8 mouse cellular contexts compared by ENCODE assay signal in the genomic region with DNA sequence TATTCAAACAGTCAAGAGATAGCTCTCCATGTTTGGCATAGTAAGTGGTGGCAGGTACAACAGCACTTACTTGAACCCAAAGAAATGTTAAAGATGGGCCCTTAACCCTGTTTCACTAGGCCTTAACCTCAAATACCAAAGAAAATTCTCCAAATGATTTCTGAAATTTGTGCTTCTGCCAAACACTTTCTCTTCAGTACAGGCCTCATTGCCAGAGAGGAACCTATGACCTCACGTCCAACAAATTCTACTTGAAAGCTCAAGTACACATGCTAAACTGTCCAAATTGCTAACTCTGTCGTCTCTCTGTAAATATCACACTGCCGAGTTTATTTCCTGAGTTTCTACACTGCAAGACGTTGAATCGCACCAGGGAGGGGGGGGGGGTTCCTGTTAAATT. TPM values are rescaled to one million over a fixed set of nuclear protein-coding genes. Genes with fewer than 3 reads are reported as not detected.
DNase-seq lines count a peak whose midpoint lies in the region; ATAC-seq lines count a peak whose summit lies in the region.

No protein-coding gene starts in this region.

- H3K4me1 ChIP-seq in heart, embryonic 15.5 days (replicated peaks) = no peaks in the 10 kb centered on the region; the same call in 1 of the 2 replicates
- H3K4me1 ChIP-seq in liver, embryonic 16.5 days (ENCODE audit: control insufficient read depth, low read depth, low read length) = no peaks in the 10 kb centered on the region

- WGBS in heart, embryonic 15.5 days = 27% methylated on average over 5 of the region's 5 CpGs
- 31% methylated on average over 5 of the region's 5 CpGs for WGBS in liver, embryonic 16.5 days (ENCODE audit: insufficient replicate concordance)

- no peaks in the 10 kb centered on the region for H3K9me3 ChIP-seq in heart, embryonic 15.5 days (replicated peaks)
- H3K9me3 ChIP-seq in liver, embryonic 16.5 days (replicated peaks; ENCODE audit: control insufficient read depth, low read length) = no peaks in the 10 kb centered on the region

- intact Hi-C loops in heart, postnatal 14 days (cut with DNase I) = no loop called here

- H3K4me3 ChIP-seq in heart, embryonic 15.5 days = peak overlapping the region; percentile 66
- H3K4me3 ChIP-seq in liver, embryonic 16.5 days (ENCODE audit: low read depth, low read length) = peak overlapping the region; percentile 73

- no peaks in the 10 kb centered on the region for H3K27me3 ChIP-seq in heart, embryonic 15.5 days
- no peaks in the 10 kb centered on the region for H3K27me3 ChIP-seq in liver, embryonic 16.5 days (ENCODE audit: control insufficient read depth, insufficient read depth, low read depth, low read length)
- no peaks in the 10 kb centered on the region for H3K27me3 ChIP-seq in splenic B cell, adult 2 months (ENCODE audit: control insufficient read depth, insufficient read depth, low read length, poor library complexity, severe bottlenecking)

- no peaks in the 10 kb centered on the region for H3K36me3 ChIP-seq in heart, embryonic 15.5 days
- H3K36me3 ChIP-seq in liver, embryonic 16.5 days (ENCODE audit: control insufficient read depth, insufficient read depth) = no peaks in the 10 kb centered on the region
- H3K36me3 ChIP-seq in splenic B cell, adult 2 months (ENCODE audit: control insufficient read depth, insufficient read depth, low read length, poor library complexity, severe bottlenecking) = no peaks in the 10 kb centered on the region

- ATAC-seq in heart, embryonic 15.5 days (replicated peaks; ENCODE audit: insufficient number of reproducible peaks, insufficient read depth, low FRiP score, low read depth) = no peak
- ATAC-seq in liver, embryonic 16.5 days (ENCODE audit: low read depth) = no peak

- peak overlapping the region; percentile 56 for H3K4me2 ChIP-seq in heart, embryonic 15.5 days
- peak overlapping the region; percentile 55 for H3K4me2 ChIP-seq in liver, embryonic 16.5 days (ENCODE audit: low read depth, low read length)

- H3K27ac ChIP-seq in heart, embryonic 15.5 days = peak overlapping the region; percentile 97
- H3K27ac ChIP-seq in liver, embryonic 16.5 days (ENCODE audit: low read length) = peak overlapping the region; percentile 69

- no peak overlapping the region for H3K9ac ChIP-seq in heart, embryonic 15.5 days
- peak overlapping the region; percentile 31; the same call in 1 of the 2 replicates for H3K9ac ChIP-seq in liver, embryonic 16.5 days (ENCODE audit: low read depth, low read length)

- peak; percentile 6 for DNase-seq in heart, adult 8-10 months (ENCODE audit: low spot score)
- DNase-seq in heart, postnatal 14 days = no peak
- DNase-seq in adipocyte (ENCODE audit: low spot score) = peak; percentile 51
- DNase-seq in splenic B cell, adult 2 months (ENCODE audit: low read depth, low spot score) = peak; percentile 26
- DNase-seq in layer of hippocampus, postnatal 10 days (ENCODE audit: low spot score in 2 of 2) = no peak
- DNase-seq in layer of hippocampus, adult 9-11 months = no peak

RNA-seq across cellular contexts. Expression of a gene that starts 1.0 kb away (rescaled TPM):
- total RNA-seq in heart, adult 8-10 months (2022) = 10 to 100 TPM in 1 of 4 experiments, 1 to 10 TPM in 3; 4.7 to 10.7 (median 7.1) TPM
- 1 to 10 TPM; 3.6 to 5.6 TPM for total RNA-seq in heart, postnatal 14 days (2021)
- polyA plus RNA-seq in heart, embryonic 15.5 days (2015; fragmentation: Nextera tagmentation; extraction: Ambion mirVana) = 7.7 and 9.6 TPM in 2 replicates
- 1.5 and 1.7 TPM in 2 replicates for polyA plus RNA-seq in liver, embryonic 16.5 days (2015; fragmentation: Nextera tagmentation; extraction: Ambion mirVana)
- 1 to 10 TPM; 8.3 TPM for total RNA-seq in layer of hippocampus, postnatal 10 days (2021)

RNA-seq across cellular contexts. Expression of a gene that starts 43.5 kb away (rescaled TPM):
- total RNA-seq in heart, adult 8-10 months (2022) = not detected
- total RNA-seq in heart, postnatal 14 days (2021) = not detected
- 0.29 and 0.42 TPM in 2 replicates for polyA plus RNA-seq in heart, embryonic 15.5 days (2015; fragmentation: Nextera tagmentation; extraction: Ambion mirVana)
- polyA plus RNA-seq in liver, embryonic 16.5 days (2015; fragmentation: Nextera tagmentation; extraction: Ambion mirVana) = 0.18 and 0.26 TPM in 2 replicates
- not detected for total RNA-seq in layer of hippocampus, postnatal 10 days (2021)

Comparison
In these comparisons a context has a peak if more than half of its experiments do, and no peak if none do; other contexts are left out.
1. DNase-seq: peak in heart, adult 8-10 months (single experiment), adipocyte (single experiment) and splenic B cell, adult 2 months (single experiment); none in heart, postnatal 14 days (0 of 2), layer of hippocampus, postnatal 10 days (0 of 2) and layer of hippocampus, adult 9-11 months (single experiment).